Mouse (Mus musculus): ENCODE data around the gene Eef1akmt2. TPM values are rescaled to one million over a fixed set of nuclear protein-coding genes. Genes with fewer than 3 reads are reported as not detected.
A peak's percentile ranks its signal among the peaks of the same experiment; 100 is the strongest.

Gene Eef1akmt2
- total RNA-seq, 1 experiment from 2014 or later = 26.3 TPM

DNA sequence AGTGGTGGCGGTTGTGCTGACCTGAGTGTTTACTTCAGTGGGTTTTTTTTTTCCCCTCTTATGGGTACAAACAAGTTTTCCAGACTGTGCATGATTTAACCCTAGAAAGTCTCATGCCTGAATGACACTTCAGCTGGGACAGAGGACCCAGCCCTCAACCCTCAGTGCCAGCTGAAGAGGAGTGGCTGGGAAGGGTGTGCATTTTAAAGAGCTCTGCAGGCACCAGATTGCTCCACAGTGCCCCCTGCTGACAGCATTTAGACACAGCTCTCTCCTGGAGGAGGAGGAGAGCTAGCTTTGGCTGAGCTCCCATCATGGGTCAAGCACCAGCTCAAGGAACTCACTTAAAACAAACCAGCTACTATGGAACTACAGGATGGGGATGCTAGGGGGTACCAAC lies 41.6 kb downstream of the Eef1akmt2 start:
- peak; percentile 96 for DNase-seq

DNA sequence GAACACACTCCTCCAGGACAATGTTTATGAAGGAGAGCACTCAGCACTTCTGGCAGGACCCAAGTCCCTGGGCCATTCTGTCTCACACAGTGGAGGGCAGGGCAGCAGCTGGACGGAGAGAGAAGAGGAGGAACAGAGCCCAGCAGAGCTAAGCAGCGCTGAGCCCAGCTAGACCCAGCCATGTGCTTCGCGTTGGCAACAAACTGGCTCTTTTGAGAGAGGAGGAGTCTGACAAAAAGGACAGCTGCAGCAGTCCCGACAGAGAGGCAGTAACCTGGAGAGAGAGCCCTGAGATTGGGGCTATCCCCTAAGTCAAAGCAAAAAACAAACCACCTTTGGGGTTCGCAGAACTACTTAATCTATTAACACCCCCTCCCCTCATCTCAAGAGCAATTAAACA lies 42.1 kb downstream of the Eef1akmt2 start:
- peak; percentile 73 for DNase-seq

DNA sequence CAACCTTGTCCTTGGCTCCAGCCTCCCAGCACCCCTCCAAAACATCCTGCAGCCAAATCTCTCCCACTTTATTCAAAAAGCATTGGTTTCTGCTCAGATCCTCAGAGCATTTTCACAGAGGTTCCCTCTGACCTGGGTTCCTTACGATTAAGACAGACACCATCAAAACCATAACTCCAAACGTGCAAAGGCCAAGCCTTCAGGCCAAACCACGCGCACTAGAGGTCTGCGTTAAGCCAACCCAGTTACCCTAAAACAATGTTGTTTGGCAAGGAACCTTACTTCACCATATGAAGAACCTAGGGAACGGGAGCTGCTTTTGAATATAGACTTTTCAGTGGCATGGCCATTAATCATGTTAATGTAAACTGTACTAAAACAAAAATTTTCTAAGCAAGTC lies 42.8 kb downstream of the Eef1akmt2 start:
- no peak for DNase-seq

DNA sequence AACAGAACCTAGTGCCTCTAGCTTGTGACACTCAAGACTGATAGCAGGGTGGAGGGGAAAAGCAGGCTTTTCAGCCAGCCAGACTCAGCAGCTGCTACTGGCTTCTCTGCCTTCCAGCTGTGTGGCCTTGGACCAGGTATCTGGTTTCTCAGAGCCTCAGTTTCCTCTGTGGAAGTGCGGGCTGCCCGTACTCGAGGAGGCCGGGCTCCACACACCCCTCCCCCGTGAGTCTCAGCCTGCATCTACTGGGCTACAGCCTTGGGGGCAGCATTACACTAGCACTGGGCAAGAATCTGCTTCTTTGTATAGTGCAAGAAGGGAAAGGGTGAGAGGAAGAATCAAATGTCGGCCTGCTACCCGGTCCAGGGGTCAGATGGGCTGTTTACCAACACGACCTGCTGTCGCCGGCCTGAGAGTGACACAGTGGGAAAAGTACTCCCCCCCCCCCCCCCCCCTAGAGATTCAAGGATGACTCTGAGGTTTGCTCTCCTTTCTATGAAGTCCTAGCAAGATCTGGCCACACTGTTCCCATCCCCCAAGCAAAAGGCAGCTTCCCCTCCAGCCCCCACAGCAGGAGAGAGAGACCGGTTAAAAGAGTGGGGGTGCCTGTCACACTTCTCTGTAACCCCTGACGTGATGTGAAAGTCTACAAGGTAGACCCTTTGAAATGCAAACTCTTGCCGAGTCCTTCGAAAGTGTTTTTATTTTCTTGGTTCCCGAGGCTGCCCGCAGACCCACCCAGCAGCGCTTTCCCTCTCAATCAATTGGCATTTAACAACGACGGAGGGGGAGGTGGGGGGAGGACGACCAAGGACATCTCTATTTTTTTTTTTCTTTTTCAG lies 43.4 kb downstream of the Eef1akmt2 start:
- peak; percentile 64 for DNase-seq

DNA sequence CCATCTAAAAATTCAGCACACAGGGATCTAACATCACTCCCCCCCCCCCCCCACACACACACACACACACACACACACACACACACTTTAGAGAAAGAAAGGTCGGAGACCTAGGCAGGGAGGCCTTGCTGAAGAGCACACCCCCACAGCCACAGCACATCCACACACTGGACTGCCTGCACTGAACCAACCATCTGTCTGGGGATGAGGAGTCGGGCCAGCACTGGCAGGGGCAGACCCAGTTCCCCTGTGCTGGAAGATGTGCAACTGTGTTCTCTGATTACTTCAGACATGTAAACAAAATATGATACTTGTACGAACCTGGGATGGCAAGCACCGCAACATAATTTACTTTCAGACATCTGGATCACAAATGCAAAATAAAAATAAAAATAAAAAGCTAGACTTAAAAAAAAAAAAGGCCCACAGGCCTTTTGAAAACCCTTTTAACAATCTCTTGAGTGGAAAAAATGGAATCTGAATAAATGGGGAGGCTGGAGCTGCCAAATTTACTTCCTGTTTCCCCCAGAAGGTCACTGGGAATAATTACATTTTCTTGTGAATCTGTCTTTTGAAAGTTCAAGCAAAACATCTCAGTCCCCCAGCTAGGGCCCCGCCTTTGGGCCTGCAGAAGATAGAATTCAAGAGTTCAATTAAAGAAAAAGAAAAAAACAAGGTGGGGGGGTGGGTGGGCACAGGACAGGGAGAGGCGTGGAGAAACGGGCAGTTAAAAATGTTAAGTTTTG lies 44.2 kb downstream of the Eef1akmt2 start:
- DNase-seq = no peak

DNA sequence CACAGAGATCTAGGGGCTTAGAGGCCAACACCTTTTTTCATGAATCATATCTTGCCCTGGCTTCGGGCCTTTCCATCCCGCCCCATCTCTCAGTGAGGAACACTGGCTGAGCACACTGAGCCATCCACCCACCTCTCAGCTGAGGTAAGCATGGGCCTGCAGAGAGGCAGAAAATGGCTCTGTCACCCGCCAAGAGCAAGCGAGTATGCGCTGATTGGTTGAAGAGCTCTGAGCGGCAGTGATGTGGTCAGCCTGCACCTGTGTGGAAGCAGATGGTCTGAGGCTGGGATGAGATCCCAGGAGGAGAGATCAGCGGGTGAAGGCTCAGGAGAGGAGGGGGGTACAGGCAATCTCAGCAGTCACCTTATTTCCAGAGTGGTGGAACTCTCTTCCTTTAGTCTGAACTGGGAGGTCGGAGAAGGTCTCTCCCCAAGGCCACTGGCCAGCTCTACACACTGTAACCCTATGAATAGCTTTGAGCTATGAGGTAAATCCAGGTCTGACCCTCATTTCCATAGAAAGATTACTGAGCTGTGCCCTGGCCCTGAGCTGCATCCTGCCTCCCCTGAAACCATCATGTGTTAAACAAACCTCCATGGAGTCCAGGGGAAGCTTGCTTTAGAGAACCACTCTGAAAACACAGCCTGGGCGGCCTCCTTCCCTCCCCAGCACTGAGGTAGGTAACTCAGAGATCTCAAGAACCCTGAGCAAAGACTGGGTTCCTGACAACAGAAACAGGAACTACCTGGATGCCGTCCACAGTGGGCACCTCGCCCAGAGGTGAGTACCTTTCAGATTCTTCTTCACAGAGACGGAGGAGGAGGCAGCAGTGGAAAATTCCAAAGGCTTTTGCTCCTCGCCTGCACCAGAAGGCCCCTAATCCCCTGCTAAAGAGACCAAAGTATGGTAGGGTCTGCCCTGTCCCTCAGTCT lies 45.3 kb downstream of the Eef1akmt2 start:
- DNase-seq = no peak

DNA sequence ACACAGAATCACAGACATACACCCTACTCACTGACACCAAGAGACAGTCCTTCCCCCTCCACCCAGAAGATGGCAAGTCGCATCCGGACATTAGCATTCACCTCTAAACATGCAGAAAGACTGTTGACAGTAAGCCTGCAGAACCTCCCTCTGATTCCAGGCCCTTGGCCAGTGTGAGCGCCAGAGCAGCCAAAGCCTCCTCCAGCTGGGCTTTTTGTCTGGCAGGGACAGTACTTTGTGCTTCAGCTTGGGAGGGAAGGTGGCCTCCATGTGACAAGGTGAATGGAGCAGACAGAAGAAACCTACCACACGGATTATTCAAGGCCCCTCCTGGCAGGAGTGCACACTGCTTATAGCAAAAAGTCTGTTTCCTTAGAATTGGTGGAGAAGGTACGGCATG lies 46.2 kb downstream of the Eef1akmt2 start:
- DNase-seq = peak; percentile 67

DNA sequence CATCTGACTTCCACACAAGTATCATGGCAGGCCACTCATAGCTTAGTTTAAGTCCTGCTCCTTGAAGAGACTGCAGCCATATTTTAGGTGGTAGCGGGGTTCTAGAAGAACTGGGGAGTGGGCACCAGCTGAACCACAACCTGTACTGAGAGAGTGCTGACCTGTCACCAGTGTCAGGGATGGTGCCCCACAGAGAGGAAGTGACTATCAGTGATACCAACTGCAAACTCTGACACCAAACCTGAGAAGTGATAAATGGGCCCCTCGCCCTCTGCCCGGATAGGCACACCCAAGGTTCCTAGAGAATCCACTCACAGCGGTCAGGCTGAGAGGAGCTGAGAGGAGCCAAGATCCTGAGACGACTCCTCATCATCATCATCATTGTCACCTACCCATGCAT lies 47.5 kb downstream of the Eef1akmt2 start:
- no peak for DNase-seq

DNA sequence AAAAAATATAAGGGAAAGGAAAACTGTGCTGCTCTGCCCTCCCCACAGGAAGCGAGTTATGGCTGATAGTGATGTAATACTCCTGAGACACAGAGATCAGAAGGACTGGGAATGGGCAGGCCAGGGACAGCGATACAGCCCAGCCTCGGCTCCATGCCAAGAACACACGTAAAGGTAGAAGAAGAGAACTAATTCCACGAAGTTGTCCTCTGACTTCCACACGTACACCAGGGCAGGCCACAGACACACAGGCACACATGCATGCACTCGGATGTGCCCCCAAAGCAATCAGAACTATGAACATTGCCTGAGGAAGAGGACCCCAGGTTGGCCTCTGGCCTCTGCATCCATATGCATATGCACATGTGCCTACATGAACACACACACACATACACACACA lies 48.0 kb downstream of the Eef1akmt2 start:
- DNase-seq = no peak

DNA sequence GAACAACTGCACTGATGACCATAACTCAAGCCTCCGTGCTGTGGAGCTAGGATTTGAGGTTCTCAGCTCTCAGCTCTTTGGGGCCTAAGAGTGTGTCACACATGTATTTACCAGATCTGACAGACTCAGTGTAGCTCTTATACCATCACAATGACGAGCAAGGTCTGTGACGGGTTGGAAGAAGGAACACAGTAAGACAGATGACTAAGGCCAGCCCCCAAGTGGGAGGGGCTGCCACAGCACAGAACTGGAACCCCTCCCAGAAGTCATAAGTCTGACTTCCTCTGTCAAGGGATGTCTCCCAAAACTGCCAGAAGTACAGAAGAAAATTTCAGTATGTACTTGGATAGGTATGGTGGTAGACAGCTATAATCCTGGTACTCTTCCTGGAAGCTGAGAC lies 48.5 kb downstream of the Eef1akmt2 start:
- DNase-seq = peak; percentile 59

DNA sequence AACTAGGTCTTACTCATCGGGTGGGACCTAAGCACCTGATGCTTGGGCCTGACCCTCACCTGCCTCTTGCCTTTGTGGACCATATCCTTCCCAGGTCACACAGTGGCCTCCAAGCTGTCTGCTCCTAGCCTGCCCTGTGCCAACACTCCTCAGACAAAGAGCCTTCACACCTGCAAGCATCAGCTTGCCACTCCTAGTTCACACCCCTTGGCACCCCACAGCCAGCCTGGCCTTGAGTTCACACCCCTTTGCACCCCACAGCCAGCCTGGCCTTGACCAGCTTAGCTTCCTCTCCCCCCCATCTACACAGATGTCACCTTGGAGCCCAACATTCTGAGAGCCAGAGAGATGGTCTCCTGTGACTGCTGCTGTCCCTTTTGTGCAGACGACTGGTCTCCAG lies 49.1 kb downstream of the Eef1akmt2 start:
- DNase-seq = no peak

DNA sequence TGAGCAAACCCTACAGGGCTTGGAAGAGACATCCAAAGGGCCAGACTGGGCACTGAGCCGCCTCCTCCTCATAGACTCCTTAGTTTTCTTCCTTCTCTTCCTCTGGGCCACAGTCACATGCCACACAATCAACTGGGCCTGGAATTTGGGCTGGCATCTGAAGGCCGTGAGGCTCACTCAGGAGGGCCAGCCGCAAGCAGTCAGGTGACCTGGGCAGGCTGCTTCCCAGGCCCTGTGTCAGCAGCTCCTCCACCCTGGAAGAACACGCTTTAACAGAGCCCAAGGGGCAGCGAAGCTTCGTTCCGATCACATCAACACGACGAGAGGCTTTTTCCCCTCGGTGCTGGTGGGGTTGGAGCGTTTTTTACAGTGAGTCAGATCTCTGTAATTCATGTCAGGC lies 49.8 kb downstream of the Eef1akmt2 start:
- peak; percentile 60 for DNase-seq

DNA sequence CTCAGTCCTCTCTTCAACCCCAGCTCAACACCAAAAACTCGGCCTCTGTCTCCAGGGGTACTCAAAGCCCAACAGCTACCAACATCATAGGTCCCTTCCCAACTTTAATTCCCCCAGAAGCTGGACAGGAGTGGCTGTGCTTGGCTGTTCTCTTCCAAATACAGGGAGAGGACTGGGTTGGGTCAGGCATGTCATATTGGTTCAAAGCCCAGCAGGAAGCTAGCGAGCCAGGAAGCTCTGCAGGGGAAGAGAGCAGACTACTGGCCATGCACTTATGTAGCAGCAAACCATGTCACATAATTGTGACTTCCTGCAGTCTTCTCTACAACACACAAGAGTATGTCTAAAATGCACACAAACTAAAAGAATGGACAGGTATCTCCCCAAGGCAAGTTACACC lies 50.4 kb downstream of the Eef1akmt2 start:
- no peak for DNase-seq

DNA sequence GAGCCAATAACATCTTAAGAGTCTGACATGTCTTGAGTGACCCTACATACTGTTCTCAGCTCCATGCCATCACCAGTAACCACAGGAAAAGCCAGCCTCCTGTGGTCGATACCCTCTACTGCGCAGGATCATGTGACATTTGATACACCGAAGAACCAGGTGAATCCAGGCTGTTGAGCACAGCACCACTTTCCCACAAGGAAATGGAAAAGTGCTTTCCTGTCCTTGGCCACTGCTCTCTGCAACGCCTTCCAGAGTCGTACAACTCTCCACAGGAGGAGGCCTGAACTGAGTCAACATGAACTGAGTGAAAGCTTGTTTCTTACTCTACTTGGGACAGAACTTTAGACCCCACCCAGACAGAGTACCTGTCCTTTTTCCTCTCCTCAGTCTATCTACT lies 51.0 kb downstream of the Eef1akmt2 start:
- DNase-seq = no peak

DNA sequence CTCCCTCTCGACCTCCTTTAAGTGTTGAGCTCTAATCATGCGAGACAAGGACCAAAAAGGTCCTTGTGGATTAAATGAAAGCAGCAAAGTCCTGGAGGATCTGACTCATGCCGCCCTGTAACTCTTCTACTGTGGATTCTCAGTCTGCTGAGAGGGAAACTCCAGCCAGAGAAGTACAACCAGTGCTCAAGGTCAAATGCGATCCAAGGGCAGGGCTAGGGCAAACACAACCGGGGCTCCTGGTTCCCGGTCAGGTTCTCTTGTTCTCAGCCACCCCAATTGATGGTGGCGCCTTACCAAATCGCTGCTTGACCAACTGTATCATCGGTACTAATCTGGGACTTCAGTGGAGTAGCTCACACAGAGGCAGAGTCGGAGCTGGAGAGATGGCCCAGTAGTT lies 51.6 kb downstream of the Eef1akmt2 start:
- DNase-seq = peak; percentile 41

DNA sequence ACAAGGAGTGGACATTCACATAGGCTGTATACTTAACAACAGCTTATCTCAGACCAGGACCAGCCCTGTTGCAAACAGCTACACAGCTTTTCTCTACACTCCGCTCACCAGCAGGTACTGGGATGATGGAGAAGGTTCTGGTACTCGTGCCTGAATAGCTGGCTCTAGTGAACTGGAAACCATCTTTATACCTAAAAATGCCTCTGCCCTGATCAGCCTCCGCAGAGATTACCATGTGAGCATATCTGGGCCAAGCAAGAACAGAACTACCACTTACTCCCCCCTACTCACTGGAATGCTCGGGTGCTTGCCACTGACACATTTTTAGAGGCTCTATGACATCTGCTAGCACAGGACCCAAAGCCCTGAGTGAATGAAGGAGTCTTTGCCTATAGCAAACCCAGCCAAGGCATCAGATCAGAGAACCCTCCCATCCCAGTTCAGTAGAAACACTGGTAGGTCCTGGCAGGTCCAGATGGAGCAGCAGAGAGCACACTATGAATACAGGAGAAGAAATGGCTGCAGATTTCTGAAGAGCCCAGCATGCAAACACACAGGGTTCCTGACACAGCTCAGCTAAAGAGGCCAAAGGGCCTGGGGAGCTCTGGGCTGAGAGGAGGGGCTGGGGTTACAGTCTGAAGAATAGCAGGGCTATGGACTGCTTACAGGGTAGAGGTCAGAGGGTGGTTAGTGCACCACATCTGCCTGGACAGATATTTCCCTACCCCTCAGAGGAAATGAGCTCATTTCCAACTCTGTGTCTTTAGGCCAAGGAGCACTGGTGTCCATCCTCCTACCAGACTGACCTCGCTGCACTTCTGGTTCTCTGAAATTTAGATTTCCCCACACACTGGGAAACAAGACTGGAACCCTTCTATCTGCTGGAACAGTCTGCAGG lies 53.1 kb downstream of the Eef1akmt2 start:
- peak; percentile 19 for DNase-seq

DNA sequence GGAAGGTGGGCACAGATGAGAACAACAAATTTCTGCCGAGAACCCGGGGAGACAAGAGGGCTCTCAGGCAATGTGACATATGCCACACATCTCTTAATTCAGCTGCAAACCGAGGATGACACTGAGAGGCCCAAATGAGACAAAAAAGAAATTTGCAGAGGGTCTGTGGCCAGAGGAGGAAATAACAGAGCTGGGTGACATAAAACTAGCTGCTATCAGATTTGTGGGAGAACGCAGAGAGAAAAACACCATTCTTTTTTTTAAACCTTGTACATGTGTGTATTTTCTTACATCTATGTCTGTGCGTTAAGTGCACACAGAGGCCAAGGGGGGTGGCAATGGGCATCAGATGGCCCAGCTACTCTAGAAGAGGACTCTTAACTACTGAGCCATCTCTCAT lies 57.3 kb downstream of the Eef1akmt2 start:
- no peak for DNase-seq

DNA sequence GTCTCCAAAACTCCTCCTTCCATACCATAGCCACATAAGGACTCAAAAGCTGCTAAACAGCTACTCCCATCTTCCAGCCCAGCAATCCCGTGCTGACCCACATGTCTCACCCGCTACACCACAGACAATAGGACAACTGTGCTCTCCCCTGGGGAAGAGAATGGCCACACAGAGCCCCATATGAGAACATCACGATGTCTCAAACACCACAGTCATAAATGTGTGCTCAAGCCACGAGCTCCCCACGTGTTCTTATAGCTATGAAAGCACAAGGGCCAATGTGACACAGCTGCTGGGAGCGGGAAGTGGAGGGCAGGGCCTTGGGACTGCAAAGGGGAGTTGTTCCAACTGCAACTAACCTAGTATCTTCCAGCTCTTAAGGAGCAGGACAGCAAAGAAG lies 59.0 kb downstream of the Eef1akmt2 start:
- peak; percentile 45 for DNase-seq

DNA sequence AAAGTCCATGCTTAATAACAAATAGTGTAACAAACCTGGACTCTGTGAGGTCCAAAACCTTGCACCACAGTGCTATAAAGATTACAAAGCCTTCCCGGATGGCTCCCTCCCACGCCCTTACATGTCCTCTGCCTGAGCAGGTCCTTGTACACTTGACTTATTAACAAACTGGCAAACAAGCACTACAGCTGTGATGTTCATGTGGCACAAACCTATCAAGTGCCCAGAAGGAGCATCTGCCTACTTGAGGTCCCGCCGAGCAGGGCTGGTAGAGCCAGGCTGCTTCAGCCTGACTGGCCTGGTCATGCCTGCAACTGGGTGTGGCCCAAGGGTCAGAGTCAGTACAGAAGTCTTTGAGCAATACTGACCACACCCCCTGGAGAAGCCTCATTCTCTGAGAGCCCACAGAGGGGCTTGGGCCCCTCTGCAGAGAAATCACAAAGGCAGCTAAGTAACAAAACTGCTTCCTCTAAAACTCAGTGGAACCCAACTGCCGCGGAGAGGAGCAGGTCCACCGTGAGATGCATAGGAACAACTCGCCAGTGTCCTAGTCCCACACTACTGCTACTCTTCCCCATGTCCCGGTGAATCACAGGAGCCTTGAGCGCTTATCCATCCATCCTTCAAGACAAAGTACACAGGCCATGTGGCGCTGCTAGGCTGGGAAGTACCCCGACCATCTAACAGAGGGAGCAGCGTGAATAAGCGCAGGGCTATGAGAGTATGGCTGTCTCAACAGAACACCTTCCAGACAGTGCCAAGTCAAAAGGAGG lies 61.8 kb downstream of the Eef1akmt2 start:
- no peak for DNase-seq

DNA sequence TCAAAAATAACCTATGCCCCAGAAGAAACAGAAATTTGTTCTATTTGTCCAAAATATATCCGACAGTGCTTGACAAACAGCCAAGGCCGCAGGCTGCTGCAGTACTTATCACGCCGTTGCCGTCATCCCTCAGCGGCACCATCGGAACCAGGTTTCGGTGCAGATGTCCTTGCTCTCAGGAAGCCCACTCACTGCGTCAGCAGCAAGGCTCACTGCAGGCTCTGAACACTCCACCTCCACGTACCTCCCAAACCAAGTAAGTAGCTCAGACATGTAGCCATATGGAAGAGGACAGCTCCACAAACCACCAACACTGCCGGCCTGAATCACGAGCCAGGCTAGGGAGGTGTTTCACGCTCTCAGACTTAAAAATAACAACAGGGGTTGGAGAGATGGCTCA lies 63.6 kb downstream of the Eef1akmt2 start:
- peak; percentile 69 for DNase-seq

Data from adrenal gland, postnatal 14 days (tissue).